Mouse (Mus musculus): ENCODE measurements at regions not wholly inside any gene's neighbourhood (a gene's known extent, or its start where the extent isn't known, plus 50 kb on each side); places are given as distances from the start of the nearest gene placed in this dataset.
"Not testable (repeated sequence)": the region's sequence is repeated elsewhere in the genome, so short reads cannot be mapped to it uniquely, and the experiment has no call there.

GRCm38 (mm10) chr12:5955564-5955963, 580.1 kb upstream of the Klhl29 start:
- DNase-seq: no peak

GRCm38 (mm10) chr12:5943346-5943925, 568.0 kb upstream of the Klhl29 start:
- no peak for DNase-seq

DNA sequence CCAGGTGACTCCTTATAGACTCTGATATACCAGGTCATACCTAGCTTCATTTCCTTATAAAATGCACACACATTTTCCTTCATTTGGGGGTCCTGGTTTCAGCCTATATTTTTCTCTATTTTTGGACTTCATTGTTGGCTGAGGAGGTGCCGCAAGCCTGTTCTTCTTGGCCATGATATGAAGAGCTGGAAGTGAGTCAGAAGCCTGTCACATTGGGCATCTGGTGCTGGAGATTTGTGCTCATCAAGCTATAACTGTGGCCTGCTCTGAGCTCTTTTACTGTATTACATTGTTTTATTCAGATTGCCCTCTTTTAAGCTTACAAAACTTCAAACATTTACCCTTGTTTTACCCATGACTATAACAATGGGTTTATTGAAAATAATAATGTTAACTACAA, 545.8 kb upstream of the Klhl29 start:
- DNase-seq: no peak

GRCm38 (mm10) chr12:5918030-5918429, 542.5 kb upstream of the Klhl29 start:
- no peak for DNase-seq

GRCm38 (mm10) chr12:5906251-5906650, 530.8 kb upstream of the Klhl29 start:
- no peak for DNase-seq

GRCm38 (mm10) chr12:5891786-5892185, 516.3 kb upstream of the Klhl29 start:
- not testable (repeated sequence) for DNase-seq

- DNase-seq: no peak
Measured at GRCm38 (mm10) chr12:5866701-5867100, 491.2 kb upstream of the Klhl29 start.

- DNase-seq: no peak
Measured at GRCm38 (mm10) chr12:5859795-5860194, 484.3 kb upstream of the Klhl29 start.

DNA sequence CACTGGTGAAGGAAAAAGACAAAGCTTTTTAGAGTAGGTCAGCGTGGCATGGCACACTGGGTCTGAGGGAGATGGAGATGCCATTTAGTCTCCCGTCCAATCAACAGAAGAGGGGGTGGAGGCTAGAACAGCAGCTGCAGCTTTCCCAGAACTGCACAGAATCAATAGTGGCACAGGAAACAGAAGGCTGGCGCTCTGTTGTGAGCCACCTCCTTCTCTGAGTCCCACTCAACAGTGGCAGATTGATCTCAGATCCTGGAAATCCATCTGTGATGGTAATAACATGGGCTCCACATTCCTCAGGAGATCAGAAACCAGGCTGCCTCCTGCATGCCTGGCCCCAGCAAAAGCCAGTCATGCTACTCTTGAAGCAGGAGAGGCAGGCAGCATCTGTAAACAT, 480.9 kb upstream of the Klhl29 start:
- no peak for DNase-seq

GRCm38 (mm10) chr12:5810427-5810826, 434.9 kb upstream of the Klhl29 start:
- no peak for DNase-seq

DNA sequence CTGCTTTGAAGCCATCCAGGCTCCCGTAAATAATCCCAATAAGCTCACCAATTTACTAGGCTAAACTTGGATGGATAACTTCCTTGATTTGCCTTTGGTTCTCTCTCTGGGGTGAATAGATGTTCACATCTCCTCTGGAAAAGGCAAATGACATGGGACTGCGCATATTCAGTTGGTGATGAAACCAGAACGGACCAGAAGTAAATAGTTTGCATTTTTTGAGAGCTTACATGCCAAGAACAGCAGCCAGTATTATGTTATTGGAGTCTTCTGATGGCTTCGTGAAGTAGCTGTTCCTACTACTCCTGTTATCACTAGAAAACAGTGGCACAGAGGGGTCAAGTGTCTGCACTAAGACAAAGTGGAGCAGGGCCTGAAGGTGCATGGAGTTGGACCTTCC, 434.5 kb upstream of the Klhl29 start:
- DNase-seq: no peak

GRCm38 (mm10) chr12:5807996-5808886, 432.8 kb upstream of the Klhl29 start:
- DNase-seq: no peak

DNA sequence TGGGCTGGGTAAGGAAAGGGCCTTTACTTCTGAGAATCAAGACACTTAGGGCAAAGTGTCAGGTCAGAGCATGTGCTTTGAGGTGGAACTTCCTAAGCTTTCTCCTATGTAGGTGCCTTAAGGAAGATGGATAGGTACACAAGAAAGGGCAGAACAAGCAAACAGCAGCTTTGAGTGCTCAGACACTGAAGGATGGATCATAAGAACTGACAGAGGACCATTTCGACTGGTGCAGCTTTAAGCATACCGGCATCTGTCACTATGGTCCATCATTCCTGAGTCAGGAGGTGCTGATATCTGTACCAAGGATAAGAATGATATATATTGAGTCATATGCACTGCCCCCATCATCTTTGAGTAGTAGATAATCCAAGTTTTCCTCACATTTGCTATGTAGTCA, 430.2 kb upstream of the Klhl29 start:
- no peak for DNase-seq

GRCm38 (mm10) chr12:5793051-5793450, 417.6 kb upstream of the Klhl29 start:
- no peak for DNase-seq

- DNase-seq: no peak
Measured at GRCm38 (mm10) chr12:5787074-5787813, 411.8 kb upstream of the Klhl29 start.

DNA sequence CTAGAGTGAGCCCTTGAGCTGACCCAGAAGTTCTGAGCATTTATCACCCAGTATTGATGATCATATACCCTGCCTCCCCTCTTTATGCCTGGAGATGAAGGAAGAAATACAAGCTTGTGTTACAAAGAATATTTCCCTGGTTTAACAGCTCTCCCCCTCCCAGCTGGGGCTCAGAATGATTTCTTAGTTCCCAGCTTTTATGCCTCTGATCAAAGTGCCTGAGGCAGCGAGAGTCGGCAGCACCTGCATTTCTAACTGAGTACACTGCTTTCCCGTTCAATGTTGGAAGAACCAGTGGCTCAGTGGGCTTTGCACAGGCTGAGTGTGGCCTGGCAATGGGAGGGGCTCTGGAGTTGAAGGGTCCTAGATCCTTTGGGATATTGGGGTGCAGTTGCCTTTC, 405.8 kb upstream of the Klhl29 start:
- no peak for DNase-seq

- no peak for DNase-seq
Measured at GRCm38 (mm10) chr12:5777556-5777955, 402.1 kb upstream of the Klhl29 start.

GRCm38 (mm10) chr12:5771399-5771978, 396.0 kb upstream of the Klhl29 start:
- no peak for DNase-seq

DNA sequence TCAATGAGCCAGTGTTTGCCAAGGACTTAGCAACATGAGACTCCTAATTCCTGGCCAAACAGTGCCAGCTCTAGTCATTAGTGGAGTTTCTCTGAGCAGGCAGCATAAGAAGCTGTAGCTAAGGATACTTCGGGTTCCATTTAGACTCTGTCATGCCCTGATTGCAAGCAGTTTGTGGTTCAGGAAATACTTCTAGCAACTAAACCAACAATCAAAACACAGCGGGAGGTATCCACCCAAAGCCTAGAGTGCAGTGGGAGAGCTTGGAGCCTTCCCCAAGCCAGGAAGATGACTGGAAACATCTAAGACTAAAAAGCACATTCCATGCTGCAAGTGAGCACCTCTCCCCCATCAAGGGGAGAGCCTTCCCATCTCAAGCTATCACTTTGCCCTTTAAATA, 395.0 kb upstream of the Klhl29 start:
- no peak for DNase-seq

DNA sequence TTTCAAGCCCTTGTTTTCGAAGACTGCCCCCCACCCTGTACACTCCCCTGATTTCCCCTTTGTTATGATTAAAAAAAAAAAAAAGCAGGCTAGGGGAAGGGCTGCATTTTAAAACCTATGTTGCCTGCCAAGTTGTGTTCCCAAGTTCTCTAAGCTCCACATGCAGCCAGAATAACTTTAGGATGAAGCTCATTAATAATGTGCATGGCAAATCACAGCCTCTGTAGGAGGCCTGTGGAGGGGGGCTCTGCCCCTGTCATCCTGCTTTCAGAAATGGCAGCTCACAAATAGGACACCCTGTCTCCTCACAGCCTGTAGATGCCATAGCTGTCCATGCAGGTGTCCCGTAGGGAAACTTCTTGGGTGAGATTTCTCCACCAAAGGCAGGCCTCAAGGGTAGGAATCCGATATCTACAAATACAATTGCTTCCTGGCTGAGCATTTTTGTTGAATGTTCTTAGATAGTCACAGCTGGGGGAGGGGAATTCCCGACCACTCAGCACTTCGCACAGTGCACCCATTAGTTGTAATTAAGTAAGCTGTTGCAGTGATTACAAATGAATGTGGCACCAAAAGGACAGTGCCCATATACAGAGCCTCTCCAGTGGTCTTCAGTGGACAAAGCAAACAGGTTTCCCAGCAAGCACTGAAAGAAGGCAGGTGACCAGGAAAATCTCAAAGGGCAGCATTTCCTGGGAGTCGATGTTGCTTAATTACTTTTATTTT, 389.1 kb upstream of the Klhl29 start:
- DNase-seq: no peak

GRCm38 (mm10) chr12:5764026-5764425, 388.5 kb upstream of the Klhl29 start:
- no peak for DNase-seq

DNA sequence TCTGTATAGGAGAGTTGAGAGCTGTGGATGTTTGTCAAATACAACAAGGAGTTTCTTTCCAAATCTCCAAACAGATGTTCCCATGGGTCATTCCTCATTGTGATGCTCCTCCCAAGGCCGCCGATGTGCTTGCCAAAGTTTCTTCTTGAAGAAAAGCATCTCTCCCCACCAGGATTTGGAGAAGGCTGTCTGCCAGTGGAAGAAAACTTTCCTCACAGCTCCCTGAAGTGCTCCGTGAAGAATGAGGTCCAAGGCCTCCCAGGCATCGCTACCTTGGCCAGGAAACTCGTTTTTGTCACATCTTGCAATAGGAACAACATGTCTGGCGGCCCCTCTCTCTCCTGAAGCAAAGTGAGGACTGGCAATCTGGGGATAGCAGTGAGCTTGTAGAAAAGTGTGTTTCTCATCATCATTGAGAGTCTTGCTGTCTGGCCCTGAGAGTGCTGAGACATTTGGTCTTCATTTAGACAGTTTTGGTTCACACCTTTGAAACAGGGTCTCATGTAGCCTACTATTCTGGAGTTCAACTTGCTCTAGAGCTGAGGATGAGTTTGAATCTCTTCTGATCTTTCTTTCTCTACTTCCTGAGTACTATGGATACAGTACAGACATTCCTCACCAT, 386.9 kb upstream of the Klhl29 start:
- no peak for DNase-seq
